ENCODE assay signal across 8 mouse cellular contexts in genomic region chr3:105674595-105675218, GRCm38 (mm10). TPM values are rescaled to one million over a fixed set of nuclear protein-coding genes. Genes with fewer than 3 reads are reported as not detected.
DNase-seq lines count a peak whose midpoint lies in the region; ATAC-seq and TF ChIP-seq lines count a peak whose summit lies in the region.

No protein-coding gene starts in this region.

- H3K27me3 ChIP-seq in E14TG2a.4 (ENCODE audit: insufficient read depth, low read length), result no peaks in the 10 kb centered on the region
- H3K27me3 ChIP-seq in embryonic facial prominence, embryonic 14.5 days (replicated peaks; ENCODE audit: control insufficient read depth, insufficient read depth, low read length), result no peaks in the 10 kb centered on the region
- H3K27me3 ChIP-seq in liver, postnatal 0 days (ENCODE audit: insufficient read depth, low read length), result no peaks in the 10 kb centered on the region
- no peaks in the 10 kb centered on the region for H3K27me3 ChIP-seq in neural tube, embryonic 15.5 days (replicated peaks)

- peak; percentile 19 for DNase-seq in adrenal gland, postnatal 25 days
- DNase-seq in embryonic facial prominence, embryonic 14.5 days (ENCODE audit: low spot score), result peak; percentile 93
- DNase-seq in heart, postnatal 10 days, result peak; percentile 82 to 91
- DNase-seq in kidney, postnatal 4 days, result peak; percentile 55 to 68
- DNase-seq in liver, postnatal 0 days, result peak; percentile 55
- peak; percentile 88 for DNase-seq in thymus, postnatal 0 days (ENCODE audit: low spot score)

- H3K9me3 ChIP-seq in E14TG2a.4 (ENCODE audit: low read length), result no peaks in the 10 kb centered on the region
- H3K9me3 ChIP-seq in embryonic facial prominence, embryonic 14.5 days (ENCODE audit: control insufficient read depth, low read length), result no peaks in the 10 kb centered on the region
- no peaks in the 10 kb centered on the region for H3K9me3 ChIP-seq in liver, postnatal 0 days (ENCODE audit: low read length)
- no peaks in the 10 kb centered on the region for H3K9me3 ChIP-seq in neural tube, embryonic 15.5 days (replicated peaks)

- H3K27ac ChIP-seq in embryonic facial prominence, embryonic 14.5 days (replicated peaks; ENCODE audit: low read depth, low read length), result no peak overlapping the region
- H3K27ac ChIP-seq in liver, postnatal 0 days (ENCODE audit: low read depth), result no peak overlapping the region
- no peak overlapping the region for H3K27ac ChIP-seq in neural tube, embryonic 15.5 days (replicated peaks)

- H3K4me2 ChIP-seq in embryonic facial prominence, embryonic 14.5 days (ENCODE audit: low read depth, low read length), result no peak overlapping the region
- H3K4me2 ChIP-seq in liver, postnatal 0 days (ENCODE audit: low read depth, low read length), result no peak overlapping the region
- H3K4me2 ChIP-seq in neural tube, embryonic 15.5 days, result no peak overlapping the region

- TF ChIP-seq EP300 in liver, postnatal 0 days (IDR thresholded peaks at IDR 0.05; ENCODE audit: low read depth), result no peak

- no peak overlapping the region for H3K4me3 ChIP-seq in E14TG2a.4 (replicated peaks; ENCODE audit: low read length)
- no peak overlapping the region for H3K4me3 ChIP-seq in embryonic facial prominence, embryonic 14.5 days (ENCODE audit: low read depth, low read length)
- H3K4me3 ChIP-seq in liver, postnatal 0 days (ENCODE audit: low read depth, low read length), result no peak overlapping the region
- no peak overlapping the region for H3K4me3 ChIP-seq in neural tube, embryonic 15.5 days (replicated peaks)

- H3K4me1 ChIP-seq in E14TG2a.4 (replicated peaks; ENCODE audit: low read depth, low read length), result peaks cover 12% of the 10 kb centered on the region; the same call in 1 of the 2 replicates
- no peaks in the 10 kb centered on the region for H3K4me1 ChIP-seq in embryonic facial prominence, embryonic 14.5 days (ENCODE audit: control insufficient read depth, insufficient read depth, low read length)
- H3K4me1 ChIP-seq in liver, postnatal 0 days (ENCODE audit: insufficient read depth), result no peaks in the 10 kb centered on the region
- peaks cover 2% of the 10 kb centered on the region; the same call in 1 of the 2 replicates for H3K4me1 ChIP-seq in neural tube, embryonic 15.5 days

- intact Hi-C loops in heart, postnatal 10 days (cut with DNase I), result loop anchor here (1.0 to 5.0 kb wide), 3 partner anchors 52 to 283 kb away; partner anchors contain the start of gene Wdr77

- no peak overlapping the region for H3K9ac ChIP-seq in embryonic facial prominence, embryonic 14.5 days (ENCODE audit: low read depth, low read length)
- H3K9ac ChIP-seq in liver, postnatal 0 days (replicated peaks), result no peak overlapping the region
- H3K9ac ChIP-seq in neural tube, embryonic 15.5 days (replicated peaks), result no peak overlapping the region

- WGBS in embryonic facial prominence, embryonic 14.5 days, result 16% methylated on average over 7 of the region's 7 CpGs
- 20% methylated on average over 7 of the region's 7 CpGs for WGBS in liver, postnatal 0 days (ENCODE audit: insufficient replicate concordance)
- WGBS in neural tube, embryonic 15.5 days, result 22% methylated on average over 7 of the region's 7 CpGs

- H3K36me3 ChIP-seq in E14TG2a.4 (ENCODE audit: insufficient read depth, low read length), result peaks cover 33% of the 10 kb centered on the region
- H3K36me3 ChIP-seq in embryonic facial prominence, embryonic 14.5 days (ENCODE audit: control insufficient read depth, insufficient read depth, low read length), result peaks cover 26% of the 10 kb centered on the region
- peaks cover 22% of the 10 kb centered on the region for H3K36me3 ChIP-seq in liver, postnatal 0 days (replicated peaks; ENCODE audit: insufficient read depth, low read length)
- H3K36me3 ChIP-seq in neural tube, embryonic 15.5 days, result peaks cover 33% of the 10 kb centered on the region

- peak; percentile 79 for TF ChIP-seq CTCF in E14TG2a.4 (conservative IDR thresholded peaks at IDR 0.05; ENCODE audit: low read length)
- peak; percentile 98 for TF ChIP-seq CTCF in liver, postnatal 0 days (IDR thresholded peaks at IDR 0.05; ENCODE audit: low read depth)

- peak; percentile 71 for ATAC-seq in embryonic facial prominence, embryonic 14.5 days (ENCODE audit: low read depth)
- peak; percentile 45; the same call in 1 of the 2 replicates for ATAC-seq in liver, postnatal 0 days
- peak; percentile 83 for ATAC-seq in neural tube, embryonic 15.5 days (ENCODE audit: low FRiP score)

RNA-seq across cellular contexts. Expression of gene Ddx20, which starts 12.7 kb away (rescaled TPM):
- total RNA-seq in adrenal gland, postnatal 25 days (2021), result 18.5 and 22.0 TPM in 2 replicates
- 27.6 and 31.5 TPM in 2 replicates for polyA plus RNA-seq in embryonic facial prominence, embryonic 14.5 days (2014; fragmentation: Nextera tagmentation; extraction: Ambion mirVana)
- 10 to 100 TPM; 13.0 to 13.3 TPM for total RNA-seq in heart, postnatal 10 days (2021)
- polyA plus RNA-seq in liver, postnatal 0 days (2015; fragmentation: Nextera tagmentation; extraction: Ambion mirVana), result 9.7 and 9.8 TPM in 2 replicates
- 22.0 and 24.1 TPM in 2 replicates for polyA plus RNA-seq in neural tube, embryonic 15.5 days (2015; fragmentation: Nextera tagmentation; extraction: Ambion mirVana)
- polyA plus RNA-seq in thymus, postnatal 0 days (2015; fragmentation: Nextera tagmentation; extraction: Ambion mirVana), result 36.6 and 41.1 TPM in 2 replicates

RNA-seq across cellular contexts. Expression of gene Inka2, which starts 29.7 kb away (rescaled TPM):
- total RNA-seq in adrenal gland, postnatal 25 days (2021), result 2.3 and 4.2 TPM in 2 replicates
- 2.5 and 2.8 TPM in 2 replicates for polyA plus RNA-seq in embryonic facial prominence, embryonic 14.5 days (2014; fragmentation: Nextera tagmentation; extraction: Ambion mirVana)
- 10 to 100 TPM; 27.1 to 34.8 TPM for total RNA-seq in heart, postnatal 10 days (2021)
- 0.13 and 0.17 TPM in 2 replicates for polyA plus RNA-seq in liver, postnatal 0 days (2015; fragmentation: Nextera tagmentation; extraction: Ambion mirVana)
- 7.3 and 9.2 TPM in 2 replicates for polyA plus RNA-seq in neural tube, embryonic 15.5 days (2015; fragmentation: Nextera tagmentation; extraction: Ambion mirVana)
- 2.6 and 2.8 TPM in 2 replicates for polyA plus RNA-seq in thymus, postnatal 0 days (2015; fragmentation: Nextera tagmentation; extraction: Ambion mirVana)

Comparison
In these comparisons a context has a peak if more than half of its experiments do, and no peak if none do; other contexts are left out.
1. DNase-seq: peak in every context shown above with its lines; median percentile 93 in embryonic facial prominence, embryonic 14.5 days; 88 in thymus, postnatal 0 days; 86 in heart, postnatal 10 days; 62 in kidney, postnatal 4 days; 55 in liver, postnatal 0 days; 19 in adrenal gland, postnatal 25 days.